Mouse (Mus musculus): ENCODE data around the gene Vmn1r89. TPM values are rescaled to one million over a fixed set of nuclear protein-coding genes. Genes with fewer than 3 reads are reported as not detected.

Gene Vmn1r89
- polyA plus RNA-seq (2012; rRNA removed) = not detected in 2 replicates

GRCm38 (mm10) chr7:13212720-13213119 lies at the start of gene Vmn1r89:
Vmn1r89 (plus strand) TSS chr7:13213020.
- DNase-seq (ENCODE audit: low read depth, low spot score) = no peak

DNA sequence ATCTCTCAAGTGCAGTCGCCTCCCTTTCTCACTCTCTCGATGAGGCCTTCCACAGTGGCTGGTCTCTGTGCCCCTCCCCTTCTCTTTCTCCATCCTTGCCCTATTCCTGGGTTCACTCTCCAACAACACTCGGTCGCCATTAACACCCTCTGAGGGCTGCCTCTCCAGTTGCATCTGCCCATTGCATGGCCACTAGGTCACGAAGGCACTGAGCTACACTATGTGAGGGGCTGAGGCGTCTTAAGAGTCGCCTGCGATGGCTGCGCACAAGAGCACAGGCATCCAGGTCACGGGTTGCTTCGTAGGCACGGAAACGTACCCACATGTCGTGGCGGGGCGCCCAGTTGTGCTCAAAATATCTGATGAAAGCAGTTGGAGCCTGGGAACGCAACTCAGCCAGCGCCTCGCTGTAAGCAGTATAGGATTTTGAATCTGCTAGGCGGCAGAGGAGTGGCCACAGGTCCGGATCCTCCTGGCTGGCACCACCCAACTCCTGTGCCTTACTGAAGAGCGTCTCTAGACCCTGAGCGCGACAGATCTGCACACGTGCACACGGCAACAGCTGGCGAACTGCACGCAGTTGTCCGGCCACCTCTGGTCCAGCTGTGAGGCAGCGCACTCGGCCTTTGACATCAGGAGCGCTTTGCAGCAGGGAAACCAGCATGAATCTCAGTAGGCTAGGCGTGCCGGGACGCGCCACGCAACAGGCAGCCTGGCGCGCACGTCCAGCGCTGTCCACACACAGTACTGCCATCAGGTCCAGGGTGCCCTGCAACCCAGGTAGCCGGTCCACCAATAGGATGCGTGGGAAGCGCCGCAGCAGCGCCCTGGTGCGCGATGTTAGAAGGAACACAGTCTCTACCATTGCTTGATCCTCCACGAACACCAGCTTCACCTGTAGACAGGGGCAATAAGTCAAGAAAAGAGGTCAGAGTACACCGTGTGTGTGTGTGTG lies 48.2 kb downstream of the Vmn1r89 start:
- 47% methylated on average over 50 of the region's 50 CpGs for WGBS
- no peak for DNase-seq (ENCODE audit: low read depth, low spot score)

DNA sequence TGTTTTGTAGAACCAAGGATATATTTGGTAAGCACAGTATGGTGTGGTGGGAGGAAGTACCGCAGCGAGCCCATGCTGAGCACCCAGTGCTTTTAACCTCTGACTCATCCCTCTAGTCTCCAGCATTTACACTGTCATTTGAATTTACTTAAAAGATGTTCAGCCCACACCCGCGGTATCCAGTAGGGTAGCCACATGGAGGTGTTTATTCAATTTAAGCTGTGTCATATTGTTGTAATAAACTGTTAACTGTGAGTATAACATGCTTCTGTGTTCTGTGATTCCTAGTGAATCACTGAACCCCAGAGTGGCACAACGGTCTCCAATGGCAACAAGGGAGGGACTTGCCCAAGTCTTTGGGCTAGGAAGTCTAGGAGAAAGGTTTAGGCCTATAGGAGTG lies 51.0 kb downstream of the Vmn1r89 start:
- WGBS = 70% methylated on average over 5 of the region's 5 CpGs
- DNase-seq (ENCODE audit: low read depth, low spot score) = no peak

DNA sequence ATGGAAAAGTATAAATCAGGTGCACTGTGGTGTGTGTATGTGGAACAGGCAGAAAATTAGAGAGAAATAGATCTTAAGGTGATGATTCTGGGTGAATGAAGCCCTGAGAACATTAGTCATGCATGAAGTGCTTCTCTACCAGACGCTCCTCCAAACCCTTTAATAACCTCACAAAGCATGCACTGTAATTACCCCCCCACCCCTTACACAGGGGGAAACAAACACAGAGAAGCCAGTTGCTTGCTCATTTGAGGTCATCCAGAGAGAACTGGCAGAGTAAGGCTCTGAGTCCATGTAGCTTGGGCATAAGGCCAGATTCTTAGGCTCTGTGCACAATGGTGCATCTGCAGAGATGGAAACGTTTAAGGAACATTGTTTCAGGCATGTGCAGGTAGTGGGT lies 51.6 kb downstream of the Vmn1r89 start:
- no peak for DNase-seq (ENCODE audit: low read depth, low spot score)
- 33% methylated on average over 2 of the region's 2 CpGs for WGBS

- 86% methylated on average over 4 of the region's 4 CpGs for WGBS
- DNase-seq (ENCODE audit: low read depth, low spot score) = no peak
Measured at GRCm38 (mm10) chr7:13268749-13269260, 56.0 kb downstream of the Vmn1r89 start.

DNA sequence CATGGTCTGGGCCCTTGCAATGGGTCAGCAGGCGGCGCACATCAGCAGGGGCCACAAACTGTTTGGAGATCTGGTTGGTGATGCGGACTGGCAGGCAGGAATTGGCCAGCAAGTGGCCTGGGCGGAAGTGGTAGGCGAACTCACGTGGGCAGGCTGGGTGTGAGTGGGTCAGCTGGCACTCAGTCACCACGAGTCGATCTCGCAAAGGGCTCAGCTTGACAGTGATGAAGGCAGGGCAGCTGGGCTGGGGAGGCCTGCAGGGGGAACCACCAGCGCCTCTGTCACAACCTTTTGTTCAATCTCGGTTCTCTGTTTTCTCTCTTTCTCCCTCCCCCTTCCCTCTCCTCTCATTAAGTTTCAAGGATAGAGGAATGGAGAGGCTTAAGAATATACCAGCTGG lies 56.6 kb downstream of the Vmn1r89 start:
- no peak for DNase-seq (ENCODE audit: low read depth, low spot score)
- WGBS = 87% methylated on average over 11 of the region's 11 CpGs

Other genes starting within 250 kb of the Vmn1r89 start
- gene Zfp324, start 247.2 kb upstream of the Vmn1r89 start, polyA plus RNA-seq (2012; rRNA removed) = 3.9 and 5.2 TPM in 2 replicates
- 2.5 and 3.4 TPM in 2 replicates for gene Zfp446, start 235.2 kb upstream of the Vmn1r89 start, polyA plus RNA-seq (2012; rRNA removed)
- gene Slc27a5, start 214.8 kb upstream of the Vmn1r89 start, polyA plus RNA-seq (2012; rRNA removed) = 0.09 and 0.23 TPM in 2 replicates
- 230 and 300 TPM in 2 replicates for gene Trim28, start 213.9 kb upstream of the Vmn1r89 start, polyA plus RNA-seq (2012; rRNA removed)
- 16.0 and 18.3 TPM in 2 replicates for gene Zbtb45, start 203.0 kb upstream of the Vmn1r89 start, polyA plus RNA-seq (2012; rRNA removed)
- 128 and 132 TPM in 2 replicates for gene Chmp2a, start 178.2 kb upstream of the Vmn1r89 start, polyA plus RNA-seq (2012; rRNA removed)
- 188 and 202 TPM in 2 replicates for gene Ube2m, start 174.7 kb upstream of the Vmn1r89 start, polyA plus RNA-seq (2012; rRNA removed)
- gene Mzf1, start 158.3 kb upstream of the Vmn1r89 start, polyA plus RNA-seq (2012; rRNA removed) = 0.66 and 0.80 TPM in 2 replicates
- not detected in 2 replicates for gene Vmn1r85, start 117.8 kb upstream of the Vmn1r89 start, polyA plus RNA-seq (2012; rRNA removed)
- not detected in 2 replicates for gene Vmn1r86, start 93.1 kb upstream of the Vmn1r89 start, polyA plus RNA-seq (2012; rRNA removed)
- gene Vmn1r87, start 72.9 kb upstream of the Vmn1r89 start, polyA plus RNA-seq (2012; rRNA removed) = not detected in 2 replicates
- gene Vmn1r88, start 53.5 kb upstream of the Vmn1r89 start, polyA plus RNA-seq (2012; rRNA removed) = not detected in 2 replicates
- gene Lig1, start 64.3 kb downstream of the Vmn1r89 start, polyA plus RNA-seq (2012; rRNA removed) = 18.4 and 20.1 TPM in 2 replicates
- gene Zswim9, start 65.7 kb downstream of the Vmn1r89 start, polyA plus RNA-seq (2012; rRNA removed) = 1.6 and 2.2 TPM in 2 replicates
- gene Pla2g4c, start 111.6 kb downstream of the Vmn1r89 start, polyA plus RNA-seq (2012; rRNA removed) = 2.9 and 3.0 TPM in 2 replicates
- not detected in 2 replicates for gene Cabp5, start 185.1 kb downstream of the Vmn1r89 start, polyA plus RNA-seq (2012; rRNA removed)
- gene Bsph1, start 237.8 kb downstream of the Vmn1r89 start, polyA plus RNA-seq (2012; rRNA removed) = not detected in 2 replicates

Data from large intestine, adult 2 months (tissue).